Mouse (Mus musculus): ENCODE results near the gene Fat3.

The Fat3 gene

GRCm38 (mm10) chr9:16029715-16030285 lies 471.3 kb downstream of the Fat3 start:
- no peak for DNase-seq (ENCODE audit: inconsistent ontology term)

- no peak for DNase-seq (ENCODE audit: inconsistent ontology term)
Measured at GRCm38 (mm10) chr9:16029066-16029465, 472.0 kb downstream of the Fat3 start.

- no peak for DNase-seq (ENCODE audit: inconsistent ontology term)
Measured at GRCm38 (mm10) chr9:16028394-16028911, 472.6 kb downstream of the Fat3 start.

GRCm38 (mm10) chr9:16026054-16026453 lies 475.0 kb downstream of the Fat3 start:
- DNase-seq (ENCODE audit: inconsistent ontology term), result no peak

GRCm38 (mm10) chr9:16024706-16025105 lies 476.4 kb downstream of the Fat3 start:
- no peak for DNase-seq (ENCODE audit: inconsistent ontology term)

- peak; percentile 50 for DNase-seq (ENCODE audit: inconsistent ontology term)
Measured at GRCm38 (mm10) chr9:16014115-16014514, 487.0 kb downstream of the Fat3 start.

GRCm38 (mm10) chr9:16011382-16011781 lies 489.7 kb downstream of the Fat3 start:
- no peak for DNase-seq (ENCODE audit: inconsistent ontology term)

- no peak for DNase-seq (ENCODE audit: inconsistent ontology term)
Measured at GRCm38 (mm10) chr9:16007516-16007915, 493.6 kb downstream of the Fat3 start.

GRCm38 (mm10) chr9:16002991-16003390 lies 498.1 kb downstream of the Fat3 start:
- no peak for DNase-seq (ENCODE audit: inconsistent ontology term)

- no peak for DNase-seq (ENCODE audit: inconsistent ontology term)
Measured at GRCm38 (mm10) chr9:15994762-15995161, 506.3 kb downstream of the Fat3 start.

GRCm38 (mm10) chr9:15994177-15994576 lies 506.9 kb downstream of the Fat3 start:
- DNase-seq (ENCODE audit: inconsistent ontology term), result no peak

GRCm38 (mm10) chr9:15992158-15992846 lies 508.8 kb downstream of the Fat3 start:
- no peak for DNase-seq (ENCODE audit: inconsistent ontology term)

- no peak for DNase-seq (ENCODE audit: inconsistent ontology term)
Measured at GRCm38 (mm10) chr9:15978317-15978716, 522.8 kb downstream of the Fat3 start.

GRCm38 (mm10) chr9:15976959-15977663 lies 524.0 kb downstream of the Fat3 start:
- DNase-seq (ENCODE audit: inconsistent ontology term), result peak; percentile 64

- DNase-seq (ENCODE audit: inconsistent ontology term), result no peak
Measured at GRCm38 (mm10) chr9:15975999-15976398, 525.1 kb downstream of the Fat3 start.

GRCm38 (mm10) chr9:15972201-15972600 lies 528.9 kb downstream of the Fat3 start:
- no peak for DNase-seq (ENCODE audit: inconsistent ontology term)

- peak; percentile 56 for DNase-seq (ENCODE audit: inconsistent ontology term)
Measured at GRCm38 (mm10) chr9:15971393-15971792, 529.7 kb downstream of the Fat3 start.

- DNase-seq (ENCODE audit: inconsistent ontology term), result no peak
Measured at GRCm38 (mm10) chr9:15964198-15964597, 536.9 kb downstream of the Fat3 start.

GRCm38 (mm10) chr9:15962886-15963285 lies 538.2 kb downstream of the Fat3 start:
- no peak for DNase-seq (ENCODE audit: inconsistent ontology term)

GRCm38 (mm10) chr9:15958224-15958787 lies 542.8 kb downstream of the Fat3 start:
- DNase-seq (ENCODE audit: inconsistent ontology term), result no peak

GRCm38 (mm10) chr9:15957816-15958215 lies 543.3 kb downstream of the Fat3 start:
- no peak for DNase-seq (ENCODE audit: inconsistent ontology term)

- peak; percentile 85 for DNase-seq (ENCODE audit: inconsistent ontology term)
Measured at GRCm38 (mm10) chr9:15955147-15955782, 545.8 kb downstream of the Fat3 start.
